Mouse (Mus musculus) MEL (cell line): ENCODE data around the gene Mrpl40.

Experiments used
- BHLHE40 ChIP-seq: IDR thresholded peaks from 2 replicates; pipeline ENCODE4 v1.6.1; 2012; ENCODE audit warnings: low read depth, mild to moderate bottlenecking, inconsistent platforms, low read length, improper control_type of control experiment, borderline replicate concordance
- CHD2 ChIP-seq: IDR thresholded peaks from 2 replicates; pipeline ENCODE4 v1.6.1; 2011; ENCODE audit warnings: low read length, improper control_type of control experiment
- CTCF ChIP-seq, 3 experiments: IDR thresholded peaks in 2 of 3; conservative IDR thresholded peaks in 1 of 3; 2 replicates each; pipeline ENCODE4 v1.5.1; 2011 to 2012; ENCODE audit warnings: low read length in 3 of 3, low read depth in 2 of 3, mild to moderate bottlenecking in 2 of 3, improper control_type of control experiment in 1 of 3, inconsistent platforms in 1 of 3, mixed read lengths in 1 of 3, moderate library complexity in 1 of 3; ENCODE audit not compliant: control insufficient read depth in 1 of 3, insufficient read depth in 1 of 3, poor library complexity in 1 of 3, severe bottlenecking in 1 of 3
- ELF1 ChIP-seq: IDR thresholded peaks from 2 replicates; pipeline ENCODE4 v1.6.1; 2014; ENCODE audit warnings: low read depth, mild to moderate bottlenecking, inconsistent platforms, low read length, improper control_type of control experiment, moderate library complexity
- POLR2A ChIP-seq, 2 experiments: IDR thresholded peaks; 2 replicates each; pipeline ENCODE4 v1.6.1; 2011 to 2012; ENCODE audit warnings: low read length in 2 of 2, mild to moderate bottlenecking in 2 of 2, control low read depth in 1 of 2, improper control_type of control experiment in 1 of 2, low read depth in 1 of 2, moderate library complexity in 1 of 2; ENCODE audit not compliant: control insufficient read depth in 1 of 2, insufficient read depth in 1 of 2, poor library complexity in 1 of 2
- POLR2AphosphoS2 ChIP-seq: IDR thresholded peaks from 2 replicates; pipeline ENCODE4 v1.6.1; 2011; ENCODE audit warnings: low read length, improper control_type of control experiment
- USF1 ChIP-seq: IDR thresholded peaks from 2 replicates; pipeline ENCODE4 v1.6.1; 2014; ENCODE audit warnings: low read depth, mild to moderate bottlenecking, inconsistent platforms, low read length, improper control_type of control experiment, moderate library complexity

- TF ChIP-seq POLR2A (IDR thresholded peaks at IDR 0.05; ENCODE audit: control insufficient read depth in 1 of 2, insufficient read depth in 1 of 2, low read depth in 1 of 2, low read length in 2 of 2, poor library complexity in 1 of 2), result no peak
- no peak for TF ChIP-seq ELF1
- no peak for TF ChIP-seq POLR2AphosphoS2
- TF ChIP-seq BHLHE40, result no peak
- TF ChIP-seq CHD2, result no peak
- no peak for TF ChIP-seq CTCF (IDR thresholded peaks at IDR 0.05 in 2 of 3, conservative IDR thresholded peaks at IDR 0.05 in 1 of 3; ENCODE audit: control insufficient read depth in 1 of 3, insufficient read depth in 1 of 3, low read depth in 2 of 3, low read length in 3 of 3, poor library complexity in 1 of 3, severe bottlenecking in 1 of 3)
- no peak for TF ChIP-seq USF1
These were observed 29.0 kb upstream of the Mrpl40 start for GRCm38 (mm10) chr16:18905648-18906047.
